10 mouse cellular contexts compared by ENCODE assay signal in genomic region chr2:25862696-25863270, GRCm38 (mm10). TPM values are rescaled to one million over a fixed set of nuclear protein-coding genes. Genes with fewer than 3 reads are reported as not detected.
DNase-seq lines count a peak whose midpoint lies in the region; ATAC-seq lines count a peak whose summit lies in the region.
"Had no signal": no experiment of that assay in that cellular context is flagged by ENCODE, and none has a peak within 500 bp of the region (broad histone marks: within the 10 kb centered on the region; RNA-seq: fewer than 3 reads in every experiment).

No protein-coding gene starts in this region.

- no peak overlapping the region for H3K27ac ChIP-seq in kidney, embryonic 15.5 days
- H3K27ac ChIP-seq in forebrain, embryonic 15.5 days (replicated peaks): no peak overlapping the region
- no peak overlapping the region for H3K27ac ChIP-seq in midbrain, embryonic 13.5 days

- H3K9me3 ChIP-seq in kidney, embryonic 15.5 days (replicated peaks): no peaks in the 10 kb centered on the region
- H3K9me3 ChIP-seq in forebrain, embryonic 15.5 days: no peaks in the 10 kb centered on the region
- no peaks in the 10 kb centered on the region for H3K9me3 ChIP-seq in midbrain, embryonic 13.5 days

- no peak for DNase-seq in kidney, adult 9 months
- DNase-seq in cerebellum, postnatal 14 days: peak; percentile 58 to 64
- no peak for DNase-seq in embryo, embryonic 11 days
- no peak for DNase-seq in testis, postnatal 10 days (ENCODE audit: low spot score)
- DNase-seq in thymus, postnatal 25 days: no peak
- DNase-seq: heart, adult 18-20 months had no signal

- no peaks in the 10 kb centered on the region for H3K36me3 ChIP-seq in kidney, embryonic 15.5 days
- no peaks in the 10 kb centered on the region for H3K36me3 ChIP-seq in forebrain, embryonic 15.5 days
- no peaks in the 10 kb centered on the region for H3K36me3 ChIP-seq in midbrain, embryonic 13.5 days

- peak overlapping the region; percentile 56; the same call in 1 of the 2 replicates for H3K4me3 ChIP-seq in kidney, embryonic 15.5 days (replicated peaks)
- H3K4me3 ChIP-seq in forebrain, embryonic 15.5 days: peak overlapping the region; percentile 62
- H3K4me3 ChIP-seq in midbrain, embryonic 13.5 days (replicated peaks): peak overlapping the region; percentile 61

- H3K27me3 ChIP-seq in kidney, embryonic 15.5 days: peaks cover 34% of the 10 kb centered on the region
- H3K27me3 ChIP-seq in forebrain, embryonic 15.5 days: no peaks in the 10 kb centered on the region
- H3K27me3 ChIP-seq in midbrain, embryonic 13.5 days: peaks cover 33% of the 10 kb centered on the region

- peak overlapping the region; percentile 97 for H3K4me2 ChIP-seq in kidney, embryonic 15.5 days
- peak overlapping the region; percentile 95 for H3K4me2 ChIP-seq in forebrain, embryonic 15.5 days (replicated peaks)
- peak overlapping the region; percentile 99 for H3K4me2 ChIP-seq in midbrain, embryonic 13.5 days (replicated peaks)

- WGBS in kidney, embryonic 15.5 days: 64% methylated on average over 5 of the region's 5 CpGs
- 57% methylated on average over 5 of the region's 5 CpGs for WGBS in forebrain, embryonic 15.5 days
- 69% methylated on average over 5 of the region's 5 CpGs for WGBS in midbrain, embryonic 13.5 days

- H3K9ac ChIP-seq in kidney, embryonic 15.5 days: no peak overlapping the region
- 0 out of 2 replicates have a peak overlapping the region, but pooled peaks have one; percentile 50 for H3K9ac ChIP-seq in forebrain, embryonic 15.5 days (replicated peaks)
- H3K9ac ChIP-seq in midbrain, embryonic 13.5 days (replicated peaks): no peak overlapping the region

- no peak for ATAC-seq in kidney, embryonic 15.5 days (replicated peaks; ENCODE audit: low FRiP score)
- no peak for ATAC-seq in forebrain, embryonic 15.5 days (replicated peaks)
- ATAC-seq in midbrain, embryonic 13.5 days: 0 out of 2 replicates have a peak, but pooled peaks have one; percentile 12

- H3K4me1 ChIP-seq in kidney, embryonic 15.5 days: peaks cover 18% of the 10 kb centered on the region
- H3K4me1 ChIP-seq in forebrain, embryonic 15.5 days: peaks cover 25% of the 10 kb centered on the region
- peaks cover 18% of the 10 kb centered on the region for H3K4me1 ChIP-seq in midbrain, embryonic 13.5 days (replicated peaks)

RNA-seq across cellular contexts. Expression of gene Kcnt1, which starts 0.8 kb away (rescaled TPM):
- 0.37 and 0.96 TPM in 2 replicates for polyA plus RNA-seq in kidney, embryonic 15.5 days (2015; fragmentation: Nextera tagmentation; extraction: Ambion mirVana)
- polyA plus RNA-seq in forebrain, embryonic 15.5 days (2015; fragmentation: Nextera tagmentation; extraction: Ambion mirVana): 6.2 and 7.7 TPM in 2 replicates
- 4.4 and 5.9 TPM in 2 replicates for polyA plus RNA-seq in midbrain, embryonic 13.5 days (2015; fragmentation: Nextera tagmentation; extraction: Ambion mirVana)

RNA-seq across cellular contexts. Expression of gene Sohlh1, which starts 15.7 kb away (rescaled TPM):
- polyA plus RNA-seq in kidney, embryonic 15.5 days (2015; fragmentation: Nextera tagmentation; extraction: Ambion mirVana): not detected in 2 replicates
- polyA plus RNA-seq in forebrain, embryonic 15.5 days (2015; fragmentation: Nextera tagmentation; extraction: Ambion mirVana): not detected in 2 replicates
- polyA plus RNA-seq in midbrain, embryonic 13.5 days (2015; fragmentation: Nextera tagmentation; extraction: Ambion mirVana): not detected in 2 replicates
- polyA plus RNA-seq: neural tube, embryonic 11.5 days had no signal

RNA-seq across cellular contexts. Expression of gene Lcn9, which starts 39.8 kb away (rescaled TPM):
- polyA plus RNA-seq in kidney, embryonic 15.5 days (2015; fragmentation: Nextera tagmentation; extraction: Ambion mirVana): not detected in 2 replicates
- not detected in 2 replicates for polyA plus RNA-seq in forebrain, embryonic 15.5 days (2015; fragmentation: Nextera tagmentation; extraction: Ambion mirVana)
- not detected in 2 replicates for polyA plus RNA-seq in midbrain, embryonic 13.5 days (2015; fragmentation: Nextera tagmentation; extraction: Ambion mirVana)
- polyA plus RNA-seq: neural tube, embryonic 11.5 days had no signal

RNA-seq across cellular contexts. Expression of gene Glt6d1, which starts 47.1 kb away (rescaled TPM):
- polyA plus RNA-seq in kidney, embryonic 15.5 days (2015; fragmentation: Nextera tagmentation; extraction: Ambion mirVana): not detected in 2 replicates
- polyA plus RNA-seq in forebrain, embryonic 15.5 days (2015; fragmentation: Nextera tagmentation; extraction: Ambion mirVana): not detected in 2 replicates
- not detected in 2 replicates for polyA plus RNA-seq in midbrain, embryonic 13.5 days (2015; fragmentation: Nextera tagmentation; extraction: Ambion mirVana)
- polyA plus RNA-seq: neural tube, embryonic 11.5 days had no signal

Comparison
In these comparisons a context has a peak if more than half of its experiments do, and no peak if none do; other contexts are left out.
1. DNase-seq: peak in cerebellum, postnatal 14 days (2 of 2); none in kidney, adult 9 months (single experiment), embryo, embryonic 11 days (single experiment), testis, postnatal 10 days (single experiment) and thymus, postnatal 25 days (single experiment).
2. Peak in every context shown above with its lines, with median percentiles within 50 percentile points of each other: H3K4me2 ChIP-seq and H3K4me3 ChIP-seq.